Mouse (Mus musculus): Measurements from ENCODE around the gene Rad51b.

GRCm38 (mm10) chr12:79814312-79815091 is 517.4 kb downstream of the Rad51b start:
- TF ChIP-seq CTCF (conservative IDR thresholded peaks at IDR 0.05 in 1 of 2, IDR thresholded peaks at IDR 0.05 in 1 of 2; ENCODE audit: low read depth in 2 of 2, low read length in 2 of 2) (no peak), POLR2A (IDR thresholded peaks at IDR 0.05; ENCODE audit: low read depth, low read length) (no peak), ZNF384 (IDR thresholded peaks at IDR 0.05; ENCODE audit: low read depth, low read length) (no peak), SMC3 (IDR thresholded peaks at IDR 0.05; ENCODE audit: low read depth, low read length) (no peak)
